Mouse (Mus musculus): ENCODE measurements around the gene Dstn.

Gene Dstn

DNA sequence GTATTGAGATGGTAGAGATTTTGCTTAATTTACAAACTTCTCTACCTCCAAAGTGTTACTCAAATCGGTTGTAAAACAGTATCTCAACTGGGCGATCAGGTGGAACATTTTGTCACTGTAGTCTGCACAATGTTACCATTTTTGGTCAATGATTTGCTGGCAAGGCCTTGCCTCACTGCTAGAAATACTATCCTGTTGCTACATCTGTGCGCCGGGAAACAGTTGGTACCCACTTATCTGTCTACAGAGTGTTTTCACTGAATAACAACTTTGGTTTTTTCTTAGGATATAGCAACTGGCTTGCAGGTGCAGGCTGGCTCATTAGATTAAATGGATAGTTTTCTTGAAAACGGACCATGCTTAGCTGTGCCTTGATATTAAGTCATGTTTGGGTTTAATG is 1.1 kb downstream of the Dstn start:
- DNase-seq: peak in 1 of 2 experiments; percentile 60

DNA sequence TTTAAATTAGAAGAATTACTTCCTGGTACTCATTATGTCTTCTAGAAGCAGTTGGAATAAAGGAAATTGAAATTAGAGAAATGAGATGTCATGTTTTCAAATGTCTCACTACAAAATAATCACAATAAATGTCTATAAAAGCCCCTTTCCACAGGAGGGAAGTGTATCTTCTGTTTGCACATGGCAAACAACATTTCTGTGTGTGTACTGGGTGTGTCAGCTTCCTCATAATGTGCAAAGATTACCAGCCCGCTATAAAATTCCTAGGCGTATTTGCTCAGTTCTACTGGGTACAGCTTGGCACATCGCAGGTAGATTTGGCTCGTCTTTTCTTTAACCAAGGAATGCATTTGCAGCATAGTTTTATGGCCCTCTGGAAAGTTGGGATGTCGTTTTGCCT is 2.5 kb downstream of the Dstn start:
- peak in 1 of 2 experiments; percentile 46 for DNase-seq

DNA sequence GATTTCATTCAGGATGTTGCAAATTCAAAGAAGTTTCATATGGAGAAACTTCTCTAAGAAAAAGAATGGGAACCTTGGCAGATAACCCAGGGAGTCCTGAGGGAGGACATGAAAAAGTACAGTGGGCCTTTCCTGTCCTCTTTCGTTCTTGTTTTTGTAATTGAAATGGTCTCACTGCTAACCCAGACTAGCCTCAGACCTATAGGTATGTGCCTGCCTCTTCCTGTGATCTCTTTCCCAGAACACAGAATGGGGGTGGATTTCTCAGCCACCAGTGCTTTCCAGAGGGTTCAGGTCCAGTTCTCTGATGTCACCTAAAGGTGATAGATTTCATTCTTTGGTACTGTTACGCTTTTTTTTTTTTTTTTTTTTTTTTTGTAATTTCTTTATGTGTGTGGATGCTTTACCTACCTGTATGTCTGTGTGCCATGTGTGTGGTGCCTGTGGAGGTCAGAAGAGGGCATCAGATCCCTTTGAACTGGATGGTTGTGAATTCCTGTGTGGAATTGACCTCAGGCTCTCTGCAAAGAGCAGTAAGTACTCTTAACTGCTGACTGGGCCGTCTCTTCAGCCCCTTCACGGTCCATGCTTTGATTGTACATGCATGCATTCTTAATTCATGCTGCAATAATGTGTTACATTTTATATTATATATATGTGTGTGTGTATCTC is 3.8 kb downstream of the Dstn start:
- peak in 1 of 2 experiments; percentile 49 for DNase-seq

DNA sequence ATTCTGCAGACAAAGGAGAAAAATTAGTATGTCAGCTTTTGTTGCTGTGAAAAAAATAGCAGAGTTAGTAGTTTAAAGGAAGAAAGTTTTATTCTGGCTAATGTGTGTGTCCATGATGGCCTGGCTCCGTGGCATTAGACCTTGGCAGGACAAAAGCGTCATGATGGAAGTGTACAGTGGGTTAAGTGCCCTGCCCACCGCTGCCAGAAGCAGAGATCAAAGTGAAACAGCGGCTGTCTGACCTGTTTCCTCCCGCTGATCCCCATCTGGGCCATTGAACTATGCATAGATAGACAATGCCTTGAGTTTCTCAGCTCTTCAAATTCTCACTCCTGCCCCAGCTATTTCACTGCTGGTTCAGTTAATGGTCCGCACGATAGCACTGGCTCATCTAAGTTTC is 9.0 kb downstream of the Dstn start:
- DNase-seq: no peak

DNA sequence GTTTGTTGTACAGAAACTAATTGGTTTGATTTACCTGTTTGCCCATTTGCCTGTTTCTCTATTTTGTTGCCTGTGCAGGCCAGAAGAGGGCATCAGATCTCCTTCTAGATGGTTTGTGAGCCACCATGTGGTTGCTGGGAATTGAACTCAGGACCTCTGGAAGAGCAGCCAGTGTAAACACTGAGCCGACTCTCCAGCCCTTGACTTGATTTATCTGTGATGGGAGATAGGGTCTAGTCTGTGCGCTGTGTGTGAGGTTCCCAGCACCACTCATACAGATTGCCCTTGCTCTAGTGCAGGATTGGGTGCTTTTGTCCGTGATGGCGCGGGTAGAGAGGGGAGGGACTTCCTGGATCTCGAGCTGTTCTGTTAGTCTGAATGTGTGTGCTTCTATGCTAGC is 10.7 kb downstream of the Dstn start:
- DNase-seq: no peak

DNA sequence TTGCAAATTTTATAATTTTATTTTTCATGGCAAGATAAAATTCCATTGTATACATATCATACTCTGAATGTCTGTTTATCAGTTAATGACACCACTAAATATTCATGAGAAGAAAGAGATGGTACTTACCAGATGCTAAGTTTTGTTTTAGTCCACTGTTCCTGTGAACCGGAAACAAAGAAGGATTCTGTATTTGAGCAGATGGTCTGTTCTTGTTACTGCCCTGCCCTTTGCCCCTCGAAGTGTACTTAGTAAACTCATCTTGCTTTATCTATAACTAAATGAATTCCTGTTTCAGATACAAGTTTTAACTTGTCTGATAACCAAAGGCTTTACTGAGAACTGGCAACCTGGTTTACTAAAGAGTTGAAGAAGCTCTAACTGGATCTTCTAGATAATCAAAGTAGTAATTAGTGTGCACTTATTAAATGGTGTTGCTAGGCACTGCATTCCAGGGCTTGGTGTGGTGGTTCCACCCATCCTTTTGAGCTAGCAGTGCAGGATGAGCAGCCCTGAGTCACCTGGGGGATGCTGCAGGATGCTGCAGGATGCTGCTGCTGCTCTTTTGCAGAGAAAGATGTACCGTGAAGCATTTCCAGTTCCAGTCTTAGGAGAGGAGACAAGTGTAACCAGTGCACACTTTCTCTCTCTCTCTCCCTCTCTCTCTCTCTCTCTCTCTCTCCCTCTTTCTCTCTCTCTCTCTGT is 14.6 kb downstream of the Dstn start:
- no peak for DNase-seq

DNA sequence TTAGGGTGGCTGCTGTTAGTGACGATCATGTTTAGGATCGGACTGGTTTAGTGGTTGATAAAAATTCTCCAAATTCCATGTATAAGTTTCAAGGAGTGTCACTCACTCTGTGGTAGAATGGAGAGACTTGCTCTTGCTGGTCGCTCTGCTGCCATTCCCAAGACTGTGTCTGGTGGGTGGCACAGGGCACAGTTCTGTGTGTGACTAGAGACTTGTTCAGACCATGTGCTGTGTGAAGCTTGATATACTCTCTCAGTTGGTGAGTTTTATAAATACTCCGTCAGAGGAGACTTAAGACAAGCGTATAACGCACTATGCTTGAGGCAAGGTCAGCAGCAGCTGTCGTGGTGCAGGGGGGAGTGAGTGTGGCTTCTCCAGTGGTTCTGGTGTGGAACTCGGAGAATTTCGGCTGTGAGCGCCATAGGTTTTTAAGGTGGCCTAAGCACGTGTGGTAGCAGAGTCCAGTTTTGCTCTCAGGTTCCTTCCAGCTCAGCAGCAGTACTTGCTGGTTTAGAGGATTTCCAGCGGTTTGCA is 17.3 kb downstream of the Dstn start:
- DNase-seq: no peak

DNA sequence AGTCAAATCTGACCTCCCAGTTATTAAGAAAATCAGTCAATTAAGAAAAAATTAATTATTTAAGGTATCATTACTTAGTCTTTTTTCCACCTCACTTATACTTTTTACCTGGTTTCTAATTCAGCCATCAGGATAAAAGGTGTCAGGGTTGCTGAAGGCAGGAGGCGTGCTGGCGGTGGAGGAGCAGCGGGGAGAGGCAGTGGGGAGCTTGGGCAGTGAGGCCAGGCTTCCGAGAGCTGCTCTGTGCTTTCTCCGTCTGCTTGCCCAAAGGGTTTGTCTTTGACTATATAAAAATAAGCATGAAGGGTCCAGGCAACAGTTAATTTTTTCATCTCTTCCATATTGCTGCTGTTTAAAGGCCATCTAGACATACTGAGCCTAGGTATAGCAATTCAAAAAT is 18.4 kb downstream of the Dstn start:
- DNase-seq: no peak

DNA sequence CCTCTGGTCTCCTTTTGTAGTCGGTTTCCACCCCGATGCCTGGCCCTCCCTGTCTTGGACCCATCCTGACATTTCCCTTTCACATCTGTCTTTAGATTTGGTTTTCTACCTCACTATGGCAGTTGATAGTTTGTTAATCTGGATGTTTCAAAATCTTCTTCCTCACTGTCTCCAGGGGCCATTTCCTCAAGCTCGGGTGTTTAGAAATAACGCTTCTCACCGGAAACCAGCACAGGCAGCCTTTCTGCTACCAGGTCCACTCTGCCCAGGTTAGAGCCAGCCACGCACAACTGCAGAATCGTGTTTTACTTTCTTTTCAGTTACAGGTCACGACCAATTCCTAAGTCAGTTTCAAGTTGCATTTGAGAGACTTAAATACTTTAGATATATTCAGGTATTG is 19.3 kb downstream of the Dstn start:
- no peak for DNase-seq

DNA sequence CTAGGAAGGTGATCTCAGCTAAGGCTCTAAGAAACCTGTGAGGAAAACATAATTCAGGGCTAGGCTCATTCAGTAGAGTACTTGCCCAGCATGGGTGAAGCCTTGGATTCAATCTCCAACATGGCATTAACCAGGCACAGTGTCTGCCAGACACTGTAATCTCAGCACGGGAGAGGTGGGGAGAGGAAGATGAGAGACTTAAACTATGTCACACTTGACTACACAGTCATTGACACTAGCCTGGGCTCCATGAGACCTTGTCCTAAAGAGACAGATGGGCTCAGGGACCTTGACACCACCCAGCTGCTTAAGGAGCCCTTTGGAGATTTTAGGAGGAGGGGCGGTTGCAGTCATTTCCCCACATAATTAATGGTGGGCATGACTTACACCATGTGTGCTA is 22.7 kb downstream of the Dstn start:
- DNase-seq: no peak

DNA sequence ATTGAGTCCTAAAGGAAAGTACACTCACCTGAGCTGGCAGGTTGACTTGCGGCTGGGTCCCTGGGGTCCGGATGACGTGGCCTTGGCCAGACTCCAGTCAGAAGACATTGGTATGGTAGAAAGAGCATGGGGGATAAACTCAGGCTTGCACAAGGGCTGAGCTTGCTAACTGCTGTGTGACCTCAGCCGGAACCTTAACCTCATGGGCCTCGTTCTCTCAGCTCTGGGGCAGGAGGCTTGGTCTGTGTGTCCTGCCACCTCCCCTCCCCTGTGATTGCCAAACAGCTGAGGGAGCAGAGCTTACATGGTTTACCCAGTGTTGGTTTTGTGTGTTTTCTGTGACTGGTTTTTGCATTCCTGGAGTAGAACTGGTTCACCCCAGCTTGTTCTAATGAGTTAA is 25.3 kb downstream of the Dstn start:
- no peak for DNase-seq

DNA sequence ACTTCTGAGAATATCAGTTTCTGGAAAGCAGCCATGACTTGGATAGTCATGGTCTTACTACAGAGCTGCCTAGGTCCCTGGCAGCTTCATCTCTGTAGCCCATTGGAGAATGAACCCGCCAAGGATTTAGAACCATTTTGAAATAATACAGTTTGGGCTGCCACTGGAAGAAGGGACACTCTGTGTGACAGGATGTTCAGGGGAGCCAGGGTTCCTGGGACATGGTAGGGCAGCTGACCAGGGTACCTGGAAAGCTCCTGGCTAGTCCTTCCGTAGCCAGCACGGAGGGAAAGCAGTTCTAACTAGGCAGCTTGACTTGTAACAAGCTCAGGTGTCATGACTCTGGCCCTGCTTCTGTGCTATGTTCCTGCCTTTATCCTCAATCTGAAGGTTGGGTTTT is 29.7 kb downstream of the Dstn start:
- DNase-seq: no peak

DNA sequence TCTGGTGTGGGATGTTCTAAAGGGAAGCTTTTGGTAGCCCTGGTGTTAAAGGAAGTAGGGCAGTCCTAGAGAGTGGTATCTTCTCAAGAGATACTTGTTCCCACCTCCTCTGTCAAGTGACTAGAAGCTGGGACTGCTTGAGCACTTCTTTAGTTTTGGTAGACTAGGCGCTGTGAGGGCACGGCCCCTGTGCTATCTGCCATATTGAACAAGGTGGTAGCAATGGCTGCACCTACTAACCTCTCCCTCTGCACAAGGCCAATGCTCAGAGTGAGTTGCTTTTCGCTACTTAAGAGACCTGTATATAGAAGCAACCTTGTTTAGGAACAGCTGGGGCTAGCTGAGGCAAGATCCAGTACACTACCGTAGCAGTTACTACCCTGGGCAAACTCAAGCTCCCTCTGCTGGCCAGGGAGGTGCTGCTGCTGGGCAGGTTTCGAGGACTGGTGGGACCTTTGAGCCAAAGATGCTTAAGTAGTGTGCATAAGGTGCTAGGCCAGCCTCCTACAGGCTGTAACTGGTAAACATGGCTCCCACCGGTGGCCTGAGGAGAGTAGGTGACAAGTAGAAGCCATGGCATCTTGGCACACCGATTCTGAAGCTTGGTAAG is 30.5 kb downstream of the Dstn start:
- DNase-seq: peak; percentile 61 to 64

DNA sequence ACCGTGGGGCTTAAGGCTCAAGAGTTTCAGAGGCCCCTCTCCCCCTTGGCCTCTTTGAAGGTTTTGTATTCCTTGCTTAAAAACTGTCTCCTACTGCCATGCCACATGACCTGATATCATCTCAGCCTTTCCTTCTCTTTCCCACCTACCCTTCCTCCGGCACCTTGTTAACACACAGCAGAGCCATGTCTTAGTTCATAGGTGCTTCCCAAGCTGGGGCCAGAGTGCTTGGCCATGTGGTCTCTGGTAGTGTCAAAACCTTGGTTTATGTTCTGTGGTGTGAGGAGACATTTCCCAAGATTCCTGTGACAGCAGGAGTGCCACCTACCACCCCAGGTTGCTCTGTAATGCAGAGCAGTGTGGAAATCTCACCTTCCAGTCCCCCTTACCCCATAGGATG is 31.3 kb downstream of the Dstn start:
- no peak for DNase-seq

DNA sequence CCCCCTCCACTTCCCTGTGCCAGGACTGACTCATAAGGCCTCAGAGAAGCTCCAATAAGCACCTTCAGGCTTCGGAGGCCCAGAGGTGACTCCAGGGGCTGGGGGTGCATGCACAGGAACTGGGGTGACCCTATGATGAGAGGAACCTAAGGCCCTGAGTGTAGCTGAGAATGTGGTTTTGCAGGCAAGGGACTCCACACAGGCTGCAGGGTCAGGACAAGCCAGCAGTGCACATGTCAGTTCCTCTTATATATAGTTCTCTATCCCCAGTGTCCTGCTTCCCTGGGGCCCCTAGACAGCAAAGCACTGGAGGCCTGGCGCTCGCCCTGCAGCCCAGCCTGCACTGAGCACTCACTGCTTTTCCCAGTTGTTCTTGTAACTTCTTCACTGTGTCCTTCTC is 32.9 kb downstream of the Dstn start:
- no peak for DNase-seq

DNA sequence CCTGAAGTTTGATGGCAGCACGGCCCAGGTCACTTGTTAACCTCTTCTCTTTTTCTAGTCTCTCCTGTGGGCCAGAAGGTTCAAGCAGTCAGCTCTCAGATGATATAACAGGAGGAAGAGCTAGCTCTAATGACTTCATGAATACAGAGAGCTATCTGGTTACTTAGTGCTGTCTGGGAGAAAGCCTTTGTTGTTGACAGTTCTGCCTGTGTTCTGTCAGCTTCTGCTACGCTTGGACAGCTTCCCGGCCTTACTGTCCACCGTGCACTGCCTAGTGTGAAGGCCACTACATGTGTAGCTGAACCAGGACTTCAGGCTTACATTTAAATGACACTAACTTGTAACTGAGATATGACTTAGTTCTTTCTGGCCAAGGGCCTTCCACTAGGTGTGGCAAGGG is 33.3 kb downstream of the Dstn start:
- DNase-seq: no peak

DNA sequence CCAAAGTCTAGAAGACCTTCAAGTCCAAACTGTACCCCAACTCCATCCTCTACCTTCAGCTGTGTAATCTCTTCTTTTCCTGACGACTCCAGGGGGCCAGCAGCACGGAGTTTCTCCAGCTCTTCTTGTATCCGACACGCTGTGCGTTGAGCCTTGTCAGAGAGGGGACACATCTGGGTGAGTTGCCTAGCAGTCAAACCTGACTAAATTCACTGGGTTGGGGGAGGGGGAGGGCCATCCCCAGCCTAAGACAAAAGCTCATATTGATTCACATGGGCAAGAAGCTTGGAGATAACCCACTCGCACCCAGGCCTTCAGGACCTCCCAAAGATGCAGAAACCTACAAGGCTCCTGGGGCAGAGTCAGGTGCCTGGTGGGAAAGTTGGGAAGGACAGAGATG is 34.1 kb downstream of the Dstn start:
- DNase-seq: no peak

DNA sequence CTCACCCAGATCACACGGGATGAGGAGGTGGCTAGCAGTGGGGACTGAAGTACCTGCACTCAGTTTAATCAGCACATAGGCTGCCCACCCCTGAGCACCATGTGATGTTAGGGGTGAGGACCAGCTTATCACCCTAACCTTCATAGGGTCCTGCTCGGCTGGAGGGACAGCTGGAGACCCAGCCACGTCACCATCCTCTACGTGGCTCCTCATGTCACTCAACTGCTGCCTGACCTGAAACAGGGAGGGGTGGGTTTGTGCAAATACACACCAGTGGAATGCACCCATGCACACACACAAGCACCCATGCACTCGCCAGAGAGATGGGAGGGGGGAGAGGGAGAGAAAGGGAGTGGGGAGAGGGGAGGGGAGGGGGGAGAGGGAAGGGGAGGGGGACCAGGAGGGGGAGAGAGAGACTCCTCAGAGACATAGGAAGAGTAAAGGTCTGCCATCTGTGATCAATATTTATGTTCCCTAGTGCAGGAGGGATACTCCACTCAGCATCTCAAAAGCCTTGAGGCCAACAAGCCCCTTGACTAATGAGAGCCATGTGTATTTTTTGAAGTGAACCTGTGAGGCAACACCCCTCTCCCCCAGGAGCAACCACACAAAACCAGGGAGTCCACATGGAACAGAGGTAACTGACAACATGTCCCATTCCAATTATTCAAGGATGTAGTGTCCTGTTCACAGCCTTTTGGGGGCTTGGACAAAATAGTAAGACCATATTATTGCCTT is 35.3 kb downstream of the Dstn start:
- DNase-seq: no peak

DNA sequence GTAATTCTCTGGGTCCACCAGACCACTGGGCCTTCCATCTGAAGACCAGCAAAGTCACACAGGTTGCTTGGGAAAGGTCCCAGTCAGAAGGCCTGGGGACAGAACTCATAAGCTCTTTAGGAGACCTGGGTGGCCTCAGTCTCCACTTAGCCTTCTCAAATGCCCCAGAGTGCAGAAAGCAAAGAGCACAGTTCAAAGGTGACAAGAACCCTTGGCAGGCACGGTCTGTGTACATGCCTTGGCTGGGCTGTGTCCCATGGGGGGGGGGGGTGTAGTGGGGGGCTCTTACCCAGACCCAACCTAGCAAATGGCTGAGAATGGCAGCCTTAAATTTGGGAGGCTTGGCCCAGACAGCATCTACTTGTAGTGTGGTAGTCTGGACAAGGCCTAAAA is 35.9 kb downstream of the Dstn start:
- no peak for DNase-seq

DNA sequence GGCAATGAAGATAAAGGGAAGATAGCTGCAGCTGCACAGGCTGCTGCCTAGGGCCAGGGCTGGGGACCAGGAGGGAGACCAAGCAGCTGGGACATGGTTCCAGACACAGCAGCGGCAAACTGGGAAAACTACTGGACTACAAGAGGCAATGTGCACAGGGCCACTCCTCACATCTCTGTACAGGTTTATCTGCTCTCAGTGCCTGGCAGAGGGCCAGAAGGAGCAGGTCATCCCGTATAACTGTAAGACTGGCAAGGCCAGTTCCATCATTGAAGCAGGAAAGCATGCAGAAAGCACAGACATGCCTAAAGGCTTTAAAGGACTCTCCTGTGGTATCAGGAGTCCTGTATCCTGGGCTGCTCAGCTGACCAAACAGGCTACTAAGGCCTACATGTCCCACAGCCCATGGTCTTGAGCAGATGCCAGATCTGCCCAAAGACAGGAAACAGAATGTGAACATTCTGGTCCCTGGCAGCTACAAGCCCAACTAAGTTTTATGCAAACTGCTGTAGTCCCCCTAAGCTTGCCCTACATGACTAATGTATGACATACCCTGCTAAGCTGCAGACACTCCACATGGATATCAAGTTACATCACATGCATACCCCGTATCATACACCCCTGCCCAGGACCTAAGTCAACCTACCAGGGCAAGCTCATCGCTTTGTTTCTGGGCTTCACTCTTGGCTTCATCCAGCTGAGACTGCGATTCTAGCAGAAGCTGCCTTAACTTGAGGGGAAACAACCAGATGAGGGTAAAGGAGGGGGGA is 36.6 kb downstream of the Dstn start:
- peak in 1 of 2 experiments; percentile 16 for DNase-seq

DNA sequence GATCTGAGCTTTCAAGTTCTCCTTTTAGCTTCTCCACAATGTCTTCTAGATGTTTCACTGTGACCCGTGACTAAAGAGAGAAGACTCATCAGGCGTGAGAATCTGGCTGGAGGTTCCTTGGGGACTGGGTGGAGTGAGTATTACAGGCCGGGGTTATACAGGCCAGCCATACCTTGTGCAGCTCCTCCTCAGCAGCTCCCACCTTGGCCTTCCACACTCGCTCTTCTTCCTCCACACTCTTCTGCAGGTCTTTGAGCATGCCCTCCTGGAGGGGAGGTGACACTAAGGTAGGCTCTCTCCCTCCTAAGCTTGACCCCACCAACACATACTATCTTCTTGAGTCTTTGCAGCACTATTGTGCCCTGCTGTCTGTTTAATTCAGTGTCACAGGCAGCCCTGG is 38.8 kb downstream of the Dstn start:
- no peak for DNase-seq

DNA sequence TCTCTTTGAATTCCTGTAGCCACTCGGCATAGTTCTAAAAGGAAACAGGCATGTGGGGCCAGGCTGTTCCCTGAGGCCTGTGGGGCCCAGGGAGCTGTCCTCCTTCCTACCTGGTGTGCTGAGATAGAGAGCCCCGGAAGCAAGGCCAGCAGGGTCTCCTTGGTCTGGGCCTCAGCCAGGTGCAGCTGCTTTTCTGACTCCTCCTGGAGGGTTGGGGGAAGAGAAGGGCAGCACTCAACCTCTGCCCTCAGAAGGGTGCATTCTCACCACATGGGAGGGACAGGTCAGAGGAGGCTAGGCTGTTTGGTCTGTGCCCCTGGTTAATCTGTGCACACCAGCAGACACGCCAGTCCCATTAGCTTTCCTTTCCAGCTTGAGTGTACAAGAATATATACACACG is 39.9 kb downstream of the Dstn start:
- DNase-seq: no peak

DNA sequence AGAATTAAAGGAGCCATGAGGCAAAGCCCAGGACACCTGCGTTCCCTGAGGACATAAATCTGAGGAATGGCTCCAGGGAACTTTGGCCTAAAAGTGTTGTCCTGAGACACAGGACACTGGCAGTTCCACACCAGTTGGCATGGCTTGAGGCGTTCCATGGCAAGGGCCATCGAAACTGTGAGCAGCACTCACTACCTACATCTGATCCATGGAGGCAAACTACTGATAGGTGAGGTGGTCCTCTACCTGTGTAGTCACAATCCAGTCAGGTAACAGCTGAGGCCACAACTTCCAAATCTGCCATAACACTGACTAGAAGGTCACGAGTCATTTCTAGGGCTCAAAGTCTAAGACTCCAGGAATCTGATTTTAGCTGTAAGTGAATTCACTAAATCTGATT is 40.6 kb downstream of the Dstn start:
- no peak for DNase-seq

All from lung, adult 18-20 months (tissue).